Mouse (Mus musculus) heart, adult 2 months (tissue): ENCODE data around the gene Slc27a1.

Source experiments
- CTCF ChIP-seq: fragments of 200-600 bp; IDR thresholded peaks from 2 replicates; pipeline ENCODE4 v1.8.1; 2022; ENCODE audit warnings: antibody characterized with exemption, mild to moderate bottlenecking, moderate library complexity
- EP300 ChIP-seq: fragments of 200-500 bp; IDR thresholded peaks from 2 replicates; pipeline ENCODE4 v1.6.1; 2011; ENCODE audit warnings: low read depth, low read length, control low read depth; ENCODE audit not compliant: insufficient read depth

DNA sequence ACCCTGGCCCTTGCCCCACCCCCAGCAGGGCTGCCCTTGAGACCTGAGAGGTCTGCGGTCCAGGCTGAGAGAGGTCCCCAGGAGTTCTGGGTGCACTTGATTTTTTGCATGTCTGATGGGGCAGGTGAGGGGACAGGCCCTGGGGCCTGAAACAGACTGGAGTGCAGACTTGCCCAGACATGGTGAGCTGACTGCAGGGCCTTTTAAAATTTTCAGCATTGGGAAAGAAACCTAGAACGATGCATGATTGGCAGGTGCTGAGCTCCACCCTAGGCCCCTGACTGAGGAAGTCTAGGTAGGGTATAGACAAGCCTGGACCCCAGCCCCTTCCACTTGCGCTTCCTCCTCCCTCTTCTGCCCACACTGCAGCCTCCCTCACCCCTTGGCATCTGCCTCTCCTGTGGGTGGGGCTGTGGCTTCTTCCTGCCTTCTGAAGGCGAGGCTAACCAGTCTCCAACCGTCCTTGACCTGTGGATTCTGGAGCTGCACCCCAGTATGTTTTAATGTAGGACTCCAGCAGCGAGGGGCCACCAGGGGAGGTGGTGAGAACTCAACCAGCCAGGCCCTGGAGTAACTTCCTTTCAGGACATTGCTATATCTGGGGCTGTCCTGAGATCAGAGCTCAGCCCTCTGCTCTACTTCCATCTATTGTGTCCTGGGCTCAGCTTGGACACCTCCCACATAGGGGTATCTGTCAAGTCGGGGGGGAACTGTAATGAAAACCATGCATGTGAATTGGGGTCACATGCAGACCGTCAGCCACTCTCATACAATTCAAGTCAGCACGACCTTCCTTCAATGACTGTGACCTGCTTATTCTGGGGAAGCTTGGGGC, 58.8 kb downstream of the Slc27a1 start:
- TF ChIP-seq CTCF = peak; percentile 22; the same call in 1 of the 2 replicates
- 0 out of 2 replicates have a peak, but pooled peaks have one; percentile 35 for TF ChIP-seq EP300
